Mouse (Mus musculus) gastrocnemius, adult 2 months (tissue): ENCODE results near the gene Acvr1b. TPM values are rescaled to one million over a fixed set of nuclear protein-coding genes. Genes with fewer than 3 reads are reported as not detected.

Experiments
- DNase-seq: peaks from one replicate; pipeline ENCODE4 v3.0.0; 2022
- H3K27ac ChIP-seq: fragments of 200-600 bp; 2 replicates; pipeline ENCODE4 v1.8.1; 2022; ENCODE audit warnings: mild to moderate bottlenecking
- H3K4me3 ChIP-seq: fragments of 200-600 bp; 2 replicates; pipeline ENCODE4 v1.8.1; 2022; ENCODE audit warnings: mild to moderate bottlenecking, moderate library complexity
- CTCF ChIP-seq: fragments of 200-600 bp; IDR thresholded peaks from 2 replicates; pipeline ENCODE4 v1.8.1; 2022; ENCODE audit warnings: antibody characterized with exemption, mild to moderate bottlenecking, moderate library complexity
- intact Hi-C: fragments of 180-260 bp; cut with DNase I; formaldehyde crosslinking; loops from one replicate; pipeline ENCODE4 v1.15.1; 2025
- long read RNA-seq, 2 experiments: library from polyadenylated mRNA; stranded (forward); transcript quantifications; one replicate each; pipeline ENCODE4 v2.0.0; 2021
- total RNA-seq, 2 experiments: library from RNA; stranded (reverse); gene quantifications; 2 replicates each; pipeline ENCODE4 v1.2.3; 2021

The Acvr1b gene
- total RNA-seq, result 10 to 100 TPM; 26.9 to 30.8 TPM
- long read RNA-seq, experiment 1, partial matches to known transcripts, result 0 of 1 reads
- long read RNA-seq, experiment 1, other reads (novel, unspliced or antisense), result 1 of 1 reads
- long read RNA-seq, experiment 2, full-length matches to known transcripts, result 2 of 7 reads
- long read RNA-seq, experiment 2, partial matches to known transcripts, result 0 of 7 reads
- long read RNA-seq, experiment 2, other reads (novel, unspliced or antisense), result 5 of 7 reads

GRCm38 (mm10) chr15:101173421-101174211, at the start of gene Acvr1b:
Acvr1b (plus strand) TSS chr15:101174067.
- Histone ChIP-seq H3K27ac (peak within 1 kb of the TSS; percentile 98), H3K4me3 (peak within 1 kb of the TSS; percentile 91)
- no peak for TF ChIP-seq CTCF
- intact Hi-C loops, result loop anchor here (2.0 kb wide), 1 partner anchor 27 kb away; no protein-coding TSS in a partner anchor
- DNase-seq, result peak; percentile 96

- no peak overlapping the region for H3K27ac ChIP-seq
- no peak for DNase-seq
- H3K4me3 ChIP-seq, result no peak overlapping the region
- intact Hi-C loops, result no loop called here
- TF ChIP-seq CTCF, result no peak
Measured at GRCm38 (mm10) chr15:101125561-101125960, 48.3 kb upstream of the Acvr1b start.

GRCm38 (mm10) chr15:101126876-101127544, 46.9 kb upstream of the Acvr1b start:
- no peak for TF ChIP-seq CTCF
- peak overlapping the region; percentile 95 for H3K27ac ChIP-seq
- peak; percentile 67 for DNase-seq
- intact Hi-C loops, result no loop called here
- no peak overlapping the region for H3K4me3 ChIP-seq

GRCm38 (mm10) chr15:101128181-101129089, 45.4 kb upstream of the Acvr1b start, which contains the start of gene Acvrl1:
Acvrl1 (plus strand) TSS chr15:101128522.
- intact Hi-C loops, result no loop called here

GRCm38 (mm10) chr15:101129412-101129811, 44.5 kb upstream of the Acvr1b start:
- intact Hi-C loops, result no loop called here

More at GRCm38 (mm10) chr15:101128181-101129089, 45.4 kb upstream of the Acvr1b start, which contains the start of gene Acvrl1:
- Histone ChIP-seq H3K27ac (peak within 1 kb of the TSS; percentile 95), H3K4me3 (peak within 1 kb of the TSS; percentile 85)
- no peak for TF ChIP-seq CTCF
- peak; percentile 79 for DNase-seq

GRCm38 (mm10) chr15:101131498-101131897, 42.4 kb upstream of the Acvr1b start:
- peak; percentile 10 for DNase-seq
- intact Hi-C loops, result no loop called here
- peak overlapping the region; percentile 85 for H3K4me3 ChIP-seq
- H3K27ac ChIP-seq, result peak overlapping the region; percentile 64
- TF ChIP-seq CTCF, result no peak

More at GRCm38 (mm10) chr15:101129412-101129811, 44.5 kb upstream of the Acvr1b start:
- no peak for TF ChIP-seq CTCF
- peak overlapping the region; percentile 95 for H3K27ac ChIP-seq
- DNase-seq, result peak; percentile 21
- peak overlapping the region; percentile 85 for H3K4me3 ChIP-seq

GRCm38 (mm10) chr15:101132041-101132440, 41.8 kb upstream of the Acvr1b start:
- intact Hi-C loops, result no loop called here
- peak overlapping the region; percentile 85 for H3K4me3 ChIP-seq
- DNase-seq, result peak; percentile 11
- no peak for TF ChIP-seq CTCF
- H3K27ac ChIP-seq, result peak overlapping the region; percentile 64

- DNase-seq, result peak; percentile 25
- TF ChIP-seq CTCF, result no peak
- intact Hi-C loops, result no loop called here
- Histone ChIP-seq H3K4me3 (peak overlapping the region; percentile 85), H3K27ac (peak overlapping the region; percentile 64)
Measured at GRCm38 (mm10) chr15:101132761-101133160, 41.1 kb upstream of the Acvr1b start.

GRCm38 (mm10) chr15:101133993-101134704, 39.7 kb upstream of the Acvr1b start:
- Histone ChIP-seq H3K27ac (peak overlapping the region; percentile 64), H3K4me3 (peak overlapping the region; percentile 85)
- intact Hi-C loops, result no loop called here
- peak; percentile 50 for DNase-seq
- no peak for TF ChIP-seq CTCF

- intact Hi-C loops, result no loop called here
- H3K27ac ChIP-seq, result peak overlapping the region; percentile 28
- no peak overlapping the region; the same call in 1 of the 2 replicates for H3K4me3 ChIP-seq
- no peak for DNase-seq
- no peak for TF ChIP-seq CTCF
Measured at GRCm38 (mm10) chr15:101135405-101135804, 38.5 kb upstream of the Acvr1b start.

- Histone ChIP-seq H3K4me3 (no peak overlapping the region), H3K27ac (no peak overlapping the region)
- no peak for TF ChIP-seq CTCF
- no peak for DNase-seq
- intact Hi-C loops, result no loop called here
Measured at GRCm38 (mm10) chr15:101137455-101137854, 36.4 kb upstream of the Acvr1b start.
